Mouse (Mus musculus): ENCODE data around the gene Olfr221.

DNA sequence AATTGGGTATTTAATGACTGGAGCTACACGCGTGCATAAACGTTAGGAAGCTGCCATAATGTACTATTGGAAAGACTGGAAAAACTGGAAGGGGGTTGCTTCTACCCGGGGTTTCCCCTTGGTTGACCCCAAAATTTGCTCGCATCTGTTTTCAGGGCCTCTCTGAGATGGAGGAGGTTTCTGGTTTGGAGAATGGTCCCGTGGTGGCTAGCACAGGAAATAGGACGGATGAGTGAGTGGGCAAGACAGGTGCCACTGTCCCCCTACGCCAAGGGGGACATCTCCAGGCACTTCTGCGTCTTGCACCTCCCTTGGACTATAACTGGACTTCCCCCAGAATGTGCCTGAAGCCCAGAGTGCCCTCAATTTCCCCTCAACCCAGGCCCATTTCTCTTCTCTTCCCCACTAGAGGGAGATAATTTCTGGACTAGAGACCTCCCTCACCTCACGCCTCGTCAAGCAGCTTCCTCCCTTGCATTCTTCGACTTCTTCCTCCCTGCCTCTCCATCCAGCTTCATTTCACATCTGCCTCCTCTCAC lies 23.1 kb downstream of the Olfr221 start:
- TF ChIP-seq CTCF (conservative IDR thresholded peaks at IDR 0.05; ENCODE audit: insufficient read depth, insufficient read length, low read depth, low read length) (peak; percentile 50), POLR2A (IDR thresholded peaks at IDR 0.05; ENCODE audit: low read depth, low read length) (no peak)

Measured in kidney, adult 2 months (tissue).